Mouse (Mus musculus) right cerebral cortex, postnatal 10 days (tissue): ENCODE measurements around the gene Baiap3.
"Not testable (repeated sequence)": the region's sequence is repeated elsewhere in the genome, so short reads cannot be mapped to it uniquely, and the experiment has no call there.

ENCODE experiments used
- DNase-seq, 2 experiments: peaks; one replicate each; pipeline ENCODE4 v3.0.0; 2021; ENCODE audit warnings: low spot score in 2 of 2

Gene Baiap3

DNA sequence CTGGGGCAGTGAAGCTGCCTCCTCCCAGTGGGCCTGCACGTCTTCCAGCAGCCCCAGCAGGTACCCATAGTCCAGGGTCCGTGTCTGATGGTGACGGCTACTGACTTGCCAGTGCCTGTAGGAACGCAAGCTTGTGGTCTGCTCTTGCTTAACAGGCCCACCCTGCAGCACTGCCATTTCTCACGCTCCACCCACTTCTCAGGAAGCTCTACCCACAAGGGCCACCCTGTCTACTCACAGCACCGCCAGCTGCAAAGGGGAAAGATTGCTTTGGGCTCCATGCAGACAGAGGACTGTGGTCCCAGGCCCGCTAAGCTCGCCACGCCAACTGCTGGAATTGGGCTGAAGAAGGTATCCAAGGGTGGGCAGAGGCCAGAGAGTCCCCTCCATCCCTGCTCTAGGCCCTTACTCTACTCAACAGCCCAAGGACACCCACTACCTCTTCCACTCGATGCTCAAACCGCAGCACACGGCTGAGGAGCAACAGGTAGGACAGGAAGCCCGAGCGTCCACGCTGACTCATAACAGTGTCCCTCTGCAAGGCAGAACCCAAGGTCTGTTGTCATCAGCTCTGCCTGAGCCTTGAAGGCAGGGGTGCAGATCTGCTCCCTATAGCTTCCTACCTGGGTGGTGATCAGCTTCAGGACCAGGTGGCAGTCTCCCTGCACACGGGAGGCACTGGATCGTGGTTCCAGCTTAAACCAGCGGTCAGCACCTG, 8.0 kb downstream of the Baiap3 start:
- DNase-seq: no peak

DNA sequence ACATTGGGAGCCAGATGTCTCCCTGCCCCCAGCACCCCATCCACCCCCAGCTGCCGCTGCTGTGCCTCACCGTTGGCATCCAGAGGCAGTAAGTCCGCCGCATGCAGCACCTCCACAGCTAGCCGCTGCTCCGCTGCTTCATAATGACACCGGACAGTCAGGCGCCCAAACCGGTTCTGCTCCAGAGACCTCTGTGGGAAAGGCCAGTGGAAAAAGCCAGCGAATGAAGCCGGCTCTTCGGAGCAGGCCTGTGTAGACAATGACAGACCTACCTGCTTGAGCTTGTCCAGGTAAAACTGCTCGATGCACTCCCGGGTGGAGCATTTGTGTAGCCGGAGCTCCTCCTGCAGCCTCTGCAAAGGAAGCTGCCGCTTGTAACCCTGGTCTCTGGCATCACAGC, 11.9 kb downstream of the Baiap3 start:
- no peak for DNase-seq

- DNase-seq: no peak
Measured at GRCm38 (mm10) chr17:25243131-25243780, 12.9 kb downstream of the Baiap3 start.

GRCm38 (mm10) chr17:25239695-25240636, 16.2 kb downstream of the Baiap3 start, which contains the start of the genes Gnptg and Tsr3:
Gnptg (minus strand) TSS chr17:25240124.
Tsr3 (plus strand) TSS chr17:25240170.
- DNase-seq: peak; percentile 92 to 93

DNA sequence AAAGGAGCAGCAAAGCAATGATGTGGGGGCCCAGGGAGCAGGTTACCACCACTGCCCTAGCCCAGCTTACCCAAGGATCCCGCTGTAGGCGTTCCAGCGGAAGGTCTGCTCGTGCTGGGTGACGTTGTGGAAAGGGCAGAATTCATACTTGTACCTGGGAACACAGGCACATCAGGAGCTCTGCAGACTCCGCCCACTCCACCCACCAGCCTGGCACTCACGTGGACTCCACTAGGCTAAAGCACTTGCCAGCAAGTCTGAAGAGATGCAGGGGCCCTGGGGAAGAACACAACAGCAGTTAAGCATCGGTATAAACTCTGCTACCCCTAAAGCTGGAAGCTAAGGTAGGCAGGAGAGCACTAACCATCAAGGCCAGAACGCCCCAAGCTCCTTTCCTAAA, 20.5 kb downstream of the Baiap3 start:
- DNase-seq: no peak

- not testable (repeated sequence) for DNase-seq
Measured at GRCm38 (mm10) chr17:25231621-25232020, 24.5 kb downstream of the Baiap3 start.

- no peak for DNase-seq
Measured at GRCm38 (mm10) chr17:25230700-25231099, 25.5 kb downstream of the Baiap3 start.

DNA sequence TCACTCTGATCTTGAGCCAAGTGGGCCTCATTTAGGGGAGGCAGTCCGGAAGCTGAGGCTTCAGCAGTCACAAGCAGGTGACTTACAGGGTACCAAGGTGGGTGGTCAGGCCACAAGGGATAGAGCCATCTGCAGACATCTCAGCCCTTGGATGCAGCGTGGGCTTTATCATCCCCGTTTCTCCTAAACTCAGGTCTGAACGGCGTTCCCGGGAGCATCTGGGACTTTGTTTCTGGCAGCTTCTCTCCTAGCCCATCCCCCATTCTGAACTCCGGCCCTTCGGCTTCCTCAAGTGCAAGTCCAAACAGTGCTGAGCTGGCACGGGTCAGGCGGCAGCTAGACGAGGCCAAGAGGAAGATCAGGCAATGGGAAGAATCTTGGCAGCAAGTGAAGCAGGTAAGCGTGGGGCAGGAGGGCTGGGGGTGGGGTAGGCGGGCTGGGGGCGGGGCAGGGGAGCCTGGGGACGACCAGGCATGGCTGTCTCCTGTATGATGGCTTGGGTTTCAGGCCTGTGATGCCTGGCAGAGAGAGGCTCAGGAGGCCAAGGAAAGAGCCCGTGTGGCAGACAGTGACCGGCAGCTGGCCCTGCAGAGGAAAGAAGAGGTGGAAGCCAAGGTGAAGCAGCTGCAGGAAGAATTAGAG, 26.0 kb downstream of the Baiap3 start:
- not testable (repeated sequence) for DNase-seq

- DNase-seq: no peak
Measured at GRCm38 (mm10) chr17:25227991-25228390, 28.2 kb downstream of the Baiap3 start.

- no peak for DNase-seq
Measured at GRCm38 (mm10) chr17:25225659-25226058, 30.5 kb downstream of the Baiap3 start.

DNA sequence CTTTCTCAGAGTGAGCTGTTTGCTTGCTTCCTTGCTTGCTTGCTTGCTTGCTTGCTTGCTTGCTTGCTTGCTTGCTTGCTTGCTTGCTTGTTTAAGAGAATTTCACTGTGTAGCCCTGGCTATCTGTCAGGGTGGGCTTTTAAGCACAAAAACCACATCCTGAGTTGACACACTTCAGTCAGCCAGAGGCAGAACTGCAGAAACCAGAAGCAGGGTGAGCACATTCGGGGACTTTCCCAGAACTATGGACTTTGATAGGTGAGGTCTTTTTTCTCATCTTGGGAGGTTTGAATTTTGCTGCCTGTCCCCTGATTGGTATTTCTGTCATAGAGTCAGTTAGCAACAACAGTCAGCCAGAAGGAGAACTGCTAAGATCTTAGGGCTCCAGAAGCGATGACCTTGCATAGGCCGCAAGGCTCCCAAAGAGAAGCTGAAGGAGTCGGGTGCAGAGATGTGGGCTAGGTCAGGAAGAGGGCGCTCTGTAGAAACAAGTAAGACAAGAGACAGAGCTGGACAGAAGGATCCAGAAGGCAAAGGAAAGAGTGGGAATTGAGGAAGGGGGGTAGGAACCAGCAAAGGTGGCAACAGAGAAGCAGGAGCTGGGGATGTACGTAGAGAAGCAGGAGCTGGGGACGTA, 31.5 kb downstream of the Baiap3 start:
- no peak for DNase-seq

GRCm38 (mm10) chr17:25222951-25223601, 33.1 kb downstream of the Baiap3 start:
- no peak for DNase-seq

- DNase-seq: peak; percentile 50 to 65
Measured at GRCm38 (mm10) chr17:25222504-25222940, 33.6 kb downstream of the Baiap3 start.

DNA sequence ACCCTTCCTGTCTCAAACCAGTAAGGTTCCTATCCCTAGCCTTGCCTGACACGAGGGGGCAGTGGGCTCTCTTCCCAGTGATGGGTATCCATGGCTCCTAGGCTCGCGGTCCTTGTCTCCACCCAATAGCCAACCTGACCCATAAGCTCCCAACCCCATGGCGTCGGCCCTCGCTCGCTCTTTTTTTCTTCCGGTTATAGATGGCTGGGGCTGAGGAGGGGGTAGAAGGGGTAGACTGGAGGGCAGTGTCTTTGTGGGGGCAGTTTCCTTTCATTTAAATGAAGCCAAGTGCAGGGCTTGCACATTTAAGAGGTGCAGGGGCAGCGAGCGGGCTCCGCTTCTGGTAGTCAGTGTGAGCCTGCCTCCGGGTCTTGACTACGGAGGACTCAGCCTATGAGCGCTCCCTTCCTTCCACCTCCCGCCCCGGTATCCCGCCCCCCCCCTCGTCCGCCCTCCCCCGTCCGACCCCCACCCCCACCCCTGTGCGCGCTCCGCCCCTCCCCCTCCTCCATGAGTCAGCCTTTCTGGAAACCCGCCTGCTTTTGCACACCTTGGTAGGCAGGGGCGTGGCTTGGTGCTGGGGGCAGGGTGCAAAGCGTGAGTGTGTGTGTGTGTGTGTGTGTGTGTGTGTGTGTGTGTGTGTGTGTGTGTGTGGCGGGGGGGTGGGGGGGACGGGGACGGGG, 34.2 kb downstream of the Baiap3 start:
- DNase-seq: peak; percentile 71 to 79

DNA sequence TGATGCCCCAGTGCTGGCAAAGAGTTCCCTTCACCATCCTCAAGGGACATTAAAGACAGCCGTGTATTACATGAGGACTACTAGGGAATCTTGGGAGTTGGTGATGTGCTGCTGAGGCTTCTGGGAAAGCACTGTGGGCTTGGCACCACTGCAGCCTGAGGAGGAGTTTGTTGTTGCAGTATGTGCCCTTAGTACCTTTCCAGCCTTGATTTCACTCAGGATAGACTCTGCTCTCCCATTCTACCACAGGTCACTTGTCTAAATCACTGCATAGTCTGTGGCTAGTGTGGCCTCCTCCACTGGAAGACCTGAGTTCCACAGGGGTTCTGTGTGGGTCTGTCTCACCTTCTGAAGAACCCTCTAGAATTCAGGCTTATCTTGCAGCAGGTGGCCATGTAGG, 35.4 kb downstream of the Baiap3 start:
- no peak for DNase-seq

GRCm38 (mm10) chr17:25219492-25220295, 36.5 kb downstream of the Baiap3 start:
- no peak for DNase-seq

GRCm38 (mm10) chr17:25218967-25219366, 37.2 kb downstream of the Baiap3 start:
- DNase-seq: no peak

DNA sequence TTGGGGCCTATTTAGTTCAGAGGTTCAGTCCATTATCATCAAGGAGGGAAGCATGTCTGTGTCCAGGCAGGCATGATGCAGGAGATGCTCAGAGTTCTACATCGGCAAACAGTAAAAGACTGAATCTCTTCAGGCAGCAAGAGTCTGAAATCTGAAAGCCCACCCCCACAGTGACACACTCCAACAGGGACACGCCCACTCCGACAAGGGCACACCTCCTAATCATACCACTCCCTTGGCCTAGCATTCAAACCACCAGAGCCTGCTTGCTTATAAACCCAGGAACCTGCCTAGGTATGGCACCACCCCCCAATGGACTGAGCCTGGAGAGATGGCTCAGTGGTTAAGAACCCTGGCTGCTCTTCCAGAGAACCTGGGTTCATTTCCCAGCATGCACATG, 40.7 kb downstream of the Baiap3 start:
- no peak for DNase-seq

GRCm38 (mm10) chr17:25211705-25212104, 44.5 kb downstream of the Baiap3 start:
- no peak for DNase-seq
